Mouse (Mus musculus): ENCODE data around the gene Cutc. TPM values are rescaled to one million over a fixed set of nuclear protein-coding genes. Genes with fewer than 3 reads are reported as not detected.

The Cutc gene
- total and polyA plus RNA-seq, 3 experiments = 10.1 to 22.7 (median 18.2) TPM

DNA sequence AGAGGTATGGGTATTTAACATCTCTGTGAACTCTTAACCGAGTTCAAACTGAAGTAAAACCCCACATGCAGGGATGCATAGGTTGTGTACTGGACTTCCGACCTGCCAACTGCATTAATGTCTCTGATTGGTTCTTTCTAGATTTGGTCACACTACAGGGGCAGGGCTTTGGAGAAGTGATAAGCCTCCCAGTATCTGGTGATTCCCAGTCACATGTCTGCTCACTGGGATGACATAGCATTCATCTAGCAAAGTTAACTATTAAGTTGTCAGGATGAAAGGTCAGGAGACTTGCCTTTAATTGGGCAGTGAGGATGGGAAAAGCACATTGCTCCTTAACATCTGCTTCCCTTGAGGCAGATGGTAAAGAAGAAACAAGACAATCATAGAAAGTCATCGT, 29.2 kb downstream of the Cutc start, which contains the start of gene Abcc2:
Gene Abcc2 (plus strand): TSS at position 213 of the 400 bp plus-strand sequence.
- Histone ChIP-seq H3K4me2 (ENCODE audit: insufficient read depth, low read depth, poor library complexity, severe bottlenecking) (no peak within 1 kb of the TSS), H3K79me2 (replicated peaks; ENCODE audit: control insufficient read depth, extremely low read depth, insufficient read depth, poor library complexity, severe bottlenecking) (no peaks in the 10 kb centered on the region), H3K4me1 (ENCODE audit: control insufficient read depth in 1 of 2, insufficient read depth in 2 of 2) (peaks cover 3% of the 10 kb centered on the region in 2 experiments; a peak in 2 of 4 replicates), H3K4me3 (replicated peaks in 1 of 3; ENCODE audit: low read depth in 2 of 3, low read length in 2 of 3, poor library complexity in 1 of 3) (no peak within 1 kb of the TSS), H3K27ac (ENCODE audit: insufficient read depth, low read depth) (no peak within 1 kb of the TSS), H3K27me3 (replicated peaks) (no peaks in the 10 kb centered on the region), H3K36me3 (replicated peaks in 1 of 2; ENCODE audit: control insufficient read depth in 1 of 2, insufficient read depth in 1 of 2, low read length in 1 of 2) (no peaks in the 10 kb centered on the region), H3K9ac (ENCODE audit: insufficient read depth, low read depth) (no peak within 1 kb of the TSS), H3K9me3 (replicated peaks; ENCODE audit: low read length) (no peaks in the 10 kb centered on the region)
- dilution Hi-C loops (cut with MboI; ENCODE audit: extremely low pct_ligation_motif_present, extremely low pct_unique_long_range_greater_than_20kb, low sequenced_read_pairs) (no loop called here), in situ Hi-C loops (cut with MboI; ENCODE audit: low pct_ligation_motif_present, low pct_unique_long_range_greater_than_20kb, low sequenced_read_pairs) (no loop called here)
- TF ChIP-seq MAX (IDR thresholded peaks at IDR 0.05; ENCODE audit: low read length) = no peak
- TF ChIP-seq MEF2A (IDR thresholded peaks at IDR 0.05; ENCODE audit: borderline replicate concordance, low read depth, low read length) = no peak
- no peak for TF ChIP-seq ETS1 (conservative IDR thresholded peaks at IDR 0.05; ENCODE audit: low read depth, low read length)
- no peak for TF ChIP-seq SIN3A (IDR thresholded peaks at IDR 0.05; ENCODE audit: low read length)
- no peak for TF ChIP-seq USF1 (IDR thresholded peaks at IDR 0.05; ENCODE audit: low read depth, low read length)
- TF ChIP-seq MAFK (IDR thresholded peaks at IDR 0.05; ENCODE audit: insufficient replicate concordance, low read length) = no peak
- no peak for TF ChIP-seq BHLHE40 (IDR thresholded peaks at IDR 0.05; ENCODE audit: low read depth, low read length)
- no peak for TF ChIP-seq POLR2AphosphoS2 (IDR thresholded peaks at IDR 0.05; ENCODE audit: low read depth, low read length)
- no peak for TF ChIP-seq MYC (IDR thresholded peaks at IDR 0.05; ENCODE audit: low read depth, low read length)
- no peak for TF ChIP-seq KAT2A (IDR thresholded peaks at IDR 0.05; ENCODE audit: insufficient replicate concordance, low read length)
- TF ChIP-seq RCOR1 (conservative IDR thresholded peaks at IDR 0.05; ENCODE audit: low read depth, low read length) = no peak
- TF ChIP-seq IRF4 (IDR thresholded peaks at IDR 0.05; ENCODE audit: low read depth, low read length) = no peak
- TF ChIP-seq GABPA (IDR thresholded peaks at IDR 0.05; ENCODE audit: insufficient replicate concordance, low read depth, low read length) = no peak
- no peak for TF ChIP-seq UBTF (IDR thresholded peaks at IDR 0.05; ENCODE audit: low read depth, low read length)
- no peak for TF ChIP-seq PAX5 (IDR thresholded peaks at IDR 0.05; ENCODE audit: low read length)
- DNase-seq (ENCODE audit: extremely low read depth) = no peak

DNA sequence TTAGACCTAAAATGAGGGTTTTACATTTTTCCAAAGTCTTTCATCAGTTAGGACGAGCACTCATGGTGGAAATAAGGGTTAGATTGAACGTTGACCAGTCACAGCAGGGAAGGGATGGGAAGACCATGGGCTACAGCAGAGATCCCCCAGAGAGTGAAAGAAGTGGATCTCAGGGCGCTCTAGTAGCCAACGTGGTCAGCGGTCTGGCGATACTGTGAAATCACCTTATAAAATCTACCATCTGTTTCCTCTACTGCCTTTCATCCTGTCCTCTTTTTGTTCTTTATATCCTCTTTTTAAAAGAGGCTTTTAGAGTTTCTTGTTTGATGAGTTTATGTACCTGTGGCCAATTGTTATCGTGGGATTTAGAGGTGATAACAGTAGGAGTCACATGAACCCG, 32.0 kb downstream of the Cutc start:
- DNase-seq (ENCODE audit: extremely low read depth) = no peak
- Histone ChIP-seq H3K79me2 (replicated peaks; ENCODE audit: control insufficient read depth, extremely low read depth, insufficient read depth, poor library complexity, severe bottlenecking) (no peaks in the 10 kb centered on the region), H3K4me3 (replicated peaks in 1 of 3; ENCODE audit: low read depth in 2 of 3, low read length in 2 of 3, poor library complexity in 1 of 3) (no peak overlapping the region), H3K27ac (ENCODE audit: insufficient read depth, low read depth) (no peak overlapping the region), H3K9me3 (replicated peaks; ENCODE audit: low read length) (no peaks in the 10 kb centered on the region), H3K4me2 (ENCODE audit: insufficient read depth, low read depth, poor library complexity, severe bottlenecking) (no peak overlapping the region), H3K36me3 (replicated peaks in 1 of 2; ENCODE audit: control insufficient read depth in 1 of 2, insufficient read depth in 1 of 2, low read length in 1 of 2) (no peaks in the 10 kb centered on the region), H3K9ac (ENCODE audit: insufficient read depth, low read depth) (no peak overlapping the region), H3K27me3 (replicated peaks) (no peaks in the 10 kb centered on the region), H3K4me1 (ENCODE audit: control insufficient read depth in 1 of 2, insufficient read depth in 2 of 2) (peaks cover 6 to 7% of the 10 kb centered on the region in 2 experiments; a peak in 2 of 4 replicates)
- no peak for TF ChIP-seq POLR2AphosphoS2 (IDR thresholded peaks at IDR 0.05; ENCODE audit: low read depth, low read length)
- TF ChIP-seq HCFC1 (IDR thresholded peaks at IDR 0.05; ENCODE audit: low read depth, low read length) = no peak
- no peak for TF ChIP-seq KAT2A (IDR thresholded peaks at IDR 0.05; ENCODE audit: insufficient replicate concordance, low read length)
- TF ChIP-seq PAX5 (IDR thresholded peaks at IDR 0.05; ENCODE audit: low read length) = no peak
- no peak for TF ChIP-seq CTCF (conservative IDR thresholded peaks at IDR 0.05 in 1 of 2, IDR thresholded peaks at IDR 0.05 in 1 of 2; ENCODE audit: low read depth in 2 of 2, low read length in 2 of 2)
- TF ChIP-seq ZNF384 (IDR thresholded peaks at IDR 0.05; ENCODE audit: low read depth, low read length) = no peak
- no peak for TF ChIP-seq CHD2 (IDR thresholded peaks at IDR 0.05; ENCODE audit: low read length)
- no peak for TF ChIP-seq USF1 (IDR thresholded peaks at IDR 0.05; ENCODE audit: low read depth, low read length)
- TF ChIP-seq TBP (conservative IDR thresholded peaks at IDR 0.05; ENCODE audit: low read depth, low read length) = no peak
- TF ChIP-seq ZMIZ1 (IDR thresholded peaks at IDR 0.05; ENCODE audit: low read depth, low read length) = no peak
- TF ChIP-seq ZKSCAN1 (IDR thresholded peaks at IDR 0.05; ENCODE audit: borderline replicate concordance, low read depth, low read length) = no peak
- no peak for TF ChIP-seq MAZ (IDR thresholded peaks at IDR 0.05; ENCODE audit: low read depth, low read length)
- no peak for TF ChIP-seq IRF4 (IDR thresholded peaks at IDR 0.05; ENCODE audit: low read depth, low read length)
- TF ChIP-seq ETS1 (conservative IDR thresholded peaks at IDR 0.05; ENCODE audit: low read depth, low read length) = no peak
- TF ChIP-seq MAX (IDR thresholded peaks at IDR 0.05; ENCODE audit: low read length) = no peak
- TF ChIP-seq NELFE (IDR thresholded peaks at IDR 0.05; ENCODE audit: low read depth, low read length) = no peak
- TF ChIP-seq MYC (IDR thresholded peaks at IDR 0.05; ENCODE audit: low read depth, low read length) = no peak
- TF ChIP-seq EP300 (IDR thresholded peaks at IDR 0.05; ENCODE audit: low read length) = no peak
- no peak for TF ChIP-seq USF2 (conservative IDR thresholded peaks at IDR 0.05; ENCODE audit: low read depth, low read length)
- no peak for TF ChIP-seq UBTF (IDR thresholded peaks at IDR 0.05; ENCODE audit: low read depth, low read length)
- dilution Hi-C loops (cut with MboI; ENCODE audit: extremely low pct_ligation_motif_present, extremely low pct_unique_long_range_greater_than_20kb, low sequenced_read_pairs) (no loop called here), in situ Hi-C loops (cut with MboI; ENCODE audit: low pct_ligation_motif_present, low pct_unique_long_range_greater_than_20kb, low sequenced_read_pairs) (no loop called here)

Measured in CH12.LX (cell line).